Mouse (Mus musculus) brain, embryonic 14.5 days (tissue): Measurements from ENCODE around the gene Myo6.

Experiments used
- CTCF ChIP-seq: fragments of 200-500 bp; IDR thresholded peaks from 2 replicates; pipeline ENCODE4 v1.5.1; 2012; ENCODE audit warnings: inconsistent platforms, mild to moderate bottlenecking, moderate library complexity, borderline replicate concordance; ENCODE audit not compliant: insufficient read depth, insufficient read length; ENCODE audit errors: extremely low read depth
- POLR2A ChIP-seq: fragments of 200-500 bp; IDR thresholded peaks from 2 replicates; pipeline ENCODE4 v1.6.1; 2012; ENCODE audit warnings: mild to moderate bottlenecking, inconsistent platforms, borderline replicate concordance; ENCODE audit not compliant: poor library complexity, insufficient read depth, insufficient read length, severe bottlenecking; ENCODE audit errors: extremely low read depth

DNA sequence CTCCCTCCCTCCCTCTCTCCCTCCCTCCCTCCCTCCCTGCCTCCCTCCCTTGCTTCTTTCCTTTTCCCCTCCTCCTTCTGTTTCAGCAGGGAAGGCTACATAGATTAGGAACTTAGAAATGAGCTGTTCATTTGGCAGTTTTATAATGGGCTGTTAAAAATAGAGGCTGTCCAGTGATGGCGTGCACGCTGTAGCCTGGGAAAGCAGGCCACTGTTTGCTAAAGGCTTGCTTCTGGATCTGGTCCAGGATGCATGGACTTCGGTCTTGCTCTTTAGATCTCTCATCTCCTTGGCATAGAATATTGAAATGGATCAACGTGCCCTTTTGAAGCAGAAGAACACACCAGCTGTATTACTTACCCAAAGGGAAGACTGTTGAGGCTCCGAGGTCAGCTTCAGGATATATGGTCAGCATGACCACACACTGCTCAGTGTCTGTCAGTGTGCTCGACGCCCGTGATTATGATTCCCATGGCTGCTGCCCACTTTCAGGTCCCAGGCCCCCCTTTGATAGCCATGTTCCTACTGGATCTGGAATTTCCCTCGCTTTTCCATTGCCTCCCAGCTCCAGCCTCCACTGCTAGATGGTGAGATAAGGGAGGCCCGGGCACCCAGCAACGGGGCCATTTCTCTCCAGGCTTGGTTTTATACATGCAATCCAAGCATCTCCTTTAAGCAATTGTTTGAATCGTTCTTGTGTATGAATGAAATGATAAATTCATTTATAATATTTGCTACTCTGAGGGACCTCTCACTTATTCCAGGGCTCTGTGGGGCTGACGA is 12.1 kb downstream of the Myo6 start:
- TF ChIP-seq POLR2A (no peak), CTCF (no peak)
